Mouse (Mus musculus) granulocyte monocyte progenitor cell, adult 5-6 weeks (primary cell): Measurements from ENCODE around the gene Usf1. TPM values are rescaled to one million over a fixed set of nuclear protein-coding genes. Genes with fewer than 3 reads are reported as not detected.
A peak's percentile ranks its signal among the peaks of the same experiment; 100 is the strongest.

ENCODE experiments used
- ATAC-seq: replicated peaks from 2 replicates; pipeline ENCODE4 v1.8.0; 2016; ENCODE audit warnings: mild to moderate bottlenecking, moderate TSS enrichment, inconsistent platforms; ENCODE audit not compliant: poor library complexity, severe bottlenecking
- total RNA-seq, 2 experiments: library from RNA; stranded (forward) in 1 of 2; stranded (reverse) in 1 of 2; fragments of 200-712, 200-1000 nt in 1 of 2; fragments of >200 nt in 1 of 2; fragmentation: Nextera tagmentation in 1 of 2; gene quantifications; 2 replicates each; pipeline ENCODE4 v1.2.3; 2014 to 2017

The Usf1 gene
- total RNA-seq, 2 experiments from 2014 or later = 51.3 to 71.5 TPM

- ATAC-seq = 0 out of 2 replicates have a peak, but pooled peaks have one; percentile 26
These were observed 36.6 kb downstream of the Usf1 start for GRCm38 (mm10) chr1:171447692-171448091.

- ATAC-seq = no peak
These were observed 38.9 kb downstream of the Usf1 start for GRCm38 (mm10) chr1:171450062-171450461.

- ATAC-seq = peak; percentile 84
These were observed 39.9 kb downstream of the Usf1 start for GRCm38 (mm10) chr1:171451001-171451400.

- no peak for ATAC-seq
These were observed 41.4 kb downstream of the Usf1 start for GRCm38 (mm10) chr1:171452522-171452921.

GRCm38 (mm10) chr1:171452923-171453322, 41.8 kb downstream of the Usf1 start:
- ATAC-seq = peak; percentile 86

GRCm38 (mm10) chr1:171454926-171455325, 43.8 kb downstream of the Usf1 start:
- ATAC-seq = no peak

GRCm38 (mm10) chr1:171457568-171457967, 46.5 kb downstream of the Usf1 start:
- ATAC-seq = no peak

GRCm38 (mm10) chr1:171459791-171460190, 48.7 kb downstream of the Usf1 start:
- no peak for ATAC-seq

GRCm38 (mm10) chr1:171460551-171461503, 49.7 kb downstream of the Usf1 start:
- ATAC-seq = no peak

GRCm38 (mm10) chr1:171463133-171463532, 52.0 kb downstream of the Usf1 start:
- ATAC-seq = peak; percentile 88

- ATAC-seq = peak; percentile 42
These were observed 54.8 kb downstream of the Usf1 start for GRCm38 (mm10) chr1:171465749-171466412.

- ATAC-seq = peak; percentile 49
These were observed 55.5 kb downstream of the Usf1 start for GRCm38 (mm10) chr1:171466565-171466964.

Other genes starting within 250 kb of the Usf1 start
- gene Pcp4l1, start 215.0 kb upstream of the Usf1 start, total RNA-seq (2014; fragmentation: Nextera tagmentation) = 11.7 and 11.8 TPM in 2 replicates
- 13.7 TPM in 2 replicates for gene Pcp4l1, start 215.0 kb upstream of the Usf1 start, total RNA-seq (2017)
- not detected in 2 replicates for gene Nr1i3, start 197.3 kb upstream of the Usf1 start, total RNA-seq (2014; fragmentation: Nextera tagmentation)
- 0.10 and 0.17 TPM in 2 replicates for gene Nr1i3, start 197.3 kb upstream of the Usf1 start, total RNA-seq (2017)
- 30.1 and 30.3 TPM in 2 replicates for gene Tomm40l, start 188.8 kb upstream of the Usf1 start, total RNA-seq (2014; fragmentation: Nextera tagmentation)
- gene Tomm40l, start 188.8 kb upstream of the Usf1 start, total RNA-seq (2017) = 20.7 and 21.2 TPM in 2 replicates
- 4.5 and 6.9 TPM in 2 replicates for gene Apoa2, start 186.3 kb upstream of the Usf1 start, total RNA-seq (2014; fragmentation: Nextera tagmentation)
- gene Apoa2, start 186.3 kb upstream of the Usf1 start, total RNA-seq (2017) = 3.7 and 8.0 TPM in 2 replicates
- gene Fcer1g, start 176.9 kb upstream of the Usf1 start, total RNA-seq (2014; fragmentation: Nextera tagmentation) = 327 and 359 TPM in 2 replicates
- 143 and 171 TPM in 2 replicates for gene Fcer1g, start 176.9 kb upstream of the Usf1 start, total RNA-seq (2017)
- not detected in 2 replicates for gene Adamts4, start 160.9 kb upstream of the Usf1 start, total RNA-seq (2014; fragmentation: Nextera tagmentation)
- not detected in 2 replicates for gene Adamts4, start 160.9 kb upstream of the Usf1 start, total RNA-seq (2017)
- 270 and 271 TPM in 2 replicates for gene Ndufs2, start 159.9 kb upstream of the Usf1 start, total RNA-seq (2014; fragmentation: Nextera tagmentation)
- gene Ndufs2, start 159.9 kb upstream of the Usf1 start, total RNA-seq (2017) = 358 and 391 TPM in 2 replicates
- 24.7 and 25.6 TPM in 2 replicates for gene B4galt3, start 141.0 kb upstream of the Usf1 start, total RNA-seq (2014; fragmentation: Nextera tagmentation)
- gene B4galt3, start 141.0 kb upstream of the Usf1 start, total RNA-seq (2017) = 14.7 and 19.0 TPM in 2 replicates
- 22.5 and 37.6 TPM in 2 replicates for gene Ppox, start 130.1 kb upstream of the Usf1 start, total RNA-seq (2014; fragmentation: Nextera tagmentation)
- 16.8 and 25.3 TPM in 2 replicates for gene Ppox, start 130.1 kb upstream of the Usf1 start, total RNA-seq (2017)
- 34.7 and 37.6 TPM in 2 replicates for gene Usp21, start 123.3 kb upstream of the Usf1 start, total RNA-seq (2014; fragmentation: Nextera tagmentation)
- 20.0 and 22.8 TPM in 2 replicates for gene Usp21, start 123.3 kb upstream of the Usf1 start, total RNA-seq (2017)
- 142 and 143 TPM in 2 replicates for gene Ufc1, start 116.3 kb upstream of the Usf1 start, total RNA-seq (2014; fragmentation: Nextera tagmentation)
- 108 and 113 TPM in 2 replicates for gene Ufc1, start 116.3 kb upstream of the Usf1 start, total RNA-seq (2017)
- gene Dedd, start 82.2 kb upstream of the Usf1 start, total RNA-seq (2014; fragmentation: Nextera tagmentation) = 16.4 and 17.1 TPM in 2 replicates
- 12.9 and 16.8 TPM in 2 replicates for gene Dedd, start 82.2 kb upstream of the Usf1 start, total RNA-seq (2017)
- gene Nit1, start 65.7 kb upstream of the Usf1 start, total RNA-seq (2014; fragmentation: Nextera tagmentation) = 28.1 and 30.3 TPM in 2 replicates
- gene Nit1, start 65.7 kb upstream of the Usf1 start, total RNA-seq (2017) = 24.6 and 33.8 TPM in 2 replicates
- gene Pfdn2, start 65.6 kb upstream of the Usf1 start, total RNA-seq (2014; fragmentation: Nextera tagmentation) = 35.6 and 62.6 TPM in 2 replicates
- 15.2 and 28.0 TPM in 2 replicates for gene Pfdn2, start 65.6 kb upstream of the Usf1 start, total RNA-seq (2017)
- gene Klhdc9, start 50.5 kb upstream of the Usf1 start, total RNA-seq (2014; fragmentation: Nextera tagmentation) = not detected in 2 replicates
- 0.52 and 0.77 TPM in 2 replicates for gene Klhdc9, start 50.5 kb upstream of the Usf1 start, total RNA-seq (2017)
- 1.5 and 2.4 TPM in 2 replicates for gene Nectin4, start 41.2 kb upstream of the Usf1 start, total RNA-seq (2014; fragmentation: Nextera tagmentation)
- gene Nectin4, start 41.2 kb upstream of the Usf1 start, total RNA-seq (2017) = 0.99 and 1.6 TPM in 2 replicates
- gene Arhgap30, start 22.4 kb upstream of the Usf1 start, total RNA-seq (2014; fragmentation: Nextera tagmentation) = 47.2 and 53.5 TPM in 2 replicates
- gene Arhgap30, start 22.4 kb upstream of the Usf1 start, total RNA-seq (2017) = 63.0 and 67.1 TPM in 2 replicates
- gene Tstd1, start 7.6 kb downstream of the Usf1 start, total RNA-seq (2014; fragmentation: Nextera tagmentation) = 10.1 and 14.9 TPM in 2 replicates
- gene Tstd1, start 7.6 kb downstream of the Usf1 start, total RNA-seq (2017) = 3.7 TPM in 1 of 2 replicates, not detected in the other
- not detected in 2 replicates for gene F11r, start 26.2 kb downstream of the Usf1 start, total RNA-seq (2014; fragmentation: Nextera tagmentation)
- gene F11r, start 26.2 kb downstream of the Usf1 start, total RNA-seq (2017) = 5.8 TPM in 1 of 2 replicates, not detected in the other
- 3.2 and 4.7 TPM in 2 replicates for gene Alyref2, start 92.2 kb downstream of the Usf1 start, total RNA-seq (2014; fragmentation: Nextera tagmentation)
- 6.4 and 13.2 TPM in 2 replicates for gene Alyref2, start 92.2 kb downstream of the Usf1 start, total RNA-seq (2017)
- not detected in 2 replicates for gene Itln1, start 124.0 kb downstream of the Usf1 start, total RNA-seq (2014; fragmentation: Nextera tagmentation)
- gene Itln1, start 124.0 kb downstream of the Usf1 start, total RNA-seq (2017) = not detected in 2 replicates
- 5.5 and 6.7 TPM in 2 replicates for gene Cd244a, start 147.9 kb downstream of the Usf1 start, total RNA-seq (2014; fragmentation: Nextera tagmentation)
- gene Cd244a, start 147.9 kb downstream of the Usf1 start, total RNA-seq (2017) = 5.6 and 7.9 TPM in 2 replicates
- 19.8 and 22.0 TPM in 2 replicates for gene Ly9, start 196.1 kb downstream of the Usf1 start, total RNA-seq (2014; fragmentation: Nextera tagmentation)
- 22.3 and 29.9 TPM in 2 replicates for gene Ly9, start 196.1 kb downstream of the Usf1 start, total RNA-seq (2017)
- 0.64 TPM in 1 of 2 replicates, not detected in the other for gene Slamf7, start 241.7 kb downstream of the Usf1 start, total RNA-seq (2014; fragmentation: Nextera tagmentation)
- gene Slamf7, start 241.7 kb downstream of the Usf1 start, total RNA-seq (2017) = 0.69 TPM in 1 of 2 replicates, not detected in the other